Mouse (Mus musculus) frontal cortex, adult (tissue): ENCODE results near the gene Sgk2.

ENCODE experiments used
- ATAC-seq: cut with Nextera tagmentation; 2 replicates; pipeline ENCODE4 v1.9.2; 2017; ENCODE audit warnings: mild to moderate bottlenecking, moderate library complexity, mixed read lengths; ENCODE audit not compliant: low TSS enrichment

Gene Sgk2

DNA sequence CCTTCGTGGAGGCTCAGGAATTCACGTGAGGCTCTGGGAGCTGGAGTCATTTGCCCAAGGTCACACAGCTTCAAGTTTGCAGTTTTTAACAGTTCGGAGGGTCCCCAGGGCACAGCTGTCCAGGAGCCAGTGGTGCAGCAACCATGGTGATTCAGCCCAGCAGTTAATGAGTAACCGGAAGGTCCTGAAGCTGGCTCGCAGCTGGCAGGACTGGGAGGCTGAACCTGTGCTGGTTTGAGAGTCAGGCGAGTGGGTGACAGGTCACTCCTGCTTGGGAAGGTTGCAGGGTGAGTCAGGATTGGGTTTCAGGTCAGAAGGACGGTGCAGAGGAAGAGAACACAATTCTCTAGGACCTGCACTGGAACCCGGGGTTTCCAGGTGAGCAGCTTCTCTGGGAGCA lies at the start of gene Sgk2:
Gene Sgk2, plus strand, starts transcription at position 113 of the 400 bp plus-strand sequence.
- ATAC-seq = no peak

DNA sequence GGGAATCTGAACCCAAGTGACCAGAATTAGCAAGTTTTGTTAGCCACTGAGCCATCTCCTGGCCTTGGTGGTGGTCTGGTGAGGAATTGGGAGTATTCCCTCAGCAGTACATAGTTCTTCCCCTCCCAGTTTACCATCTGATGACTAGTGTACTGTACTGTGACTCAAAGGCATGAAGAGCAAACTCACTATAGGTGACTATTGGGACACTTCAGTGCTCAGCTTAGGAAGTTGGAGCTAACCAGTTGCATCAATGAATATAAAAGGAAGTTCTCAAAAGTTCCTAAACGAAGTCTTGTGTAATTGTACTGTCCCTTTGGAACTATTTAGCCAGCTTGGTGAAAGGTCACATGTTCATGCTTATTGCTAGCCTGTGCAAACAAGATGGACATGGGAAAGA lies 47.6 kb upstream of the Sgk2 start:
- ATAC-seq = no peak

DNA sequence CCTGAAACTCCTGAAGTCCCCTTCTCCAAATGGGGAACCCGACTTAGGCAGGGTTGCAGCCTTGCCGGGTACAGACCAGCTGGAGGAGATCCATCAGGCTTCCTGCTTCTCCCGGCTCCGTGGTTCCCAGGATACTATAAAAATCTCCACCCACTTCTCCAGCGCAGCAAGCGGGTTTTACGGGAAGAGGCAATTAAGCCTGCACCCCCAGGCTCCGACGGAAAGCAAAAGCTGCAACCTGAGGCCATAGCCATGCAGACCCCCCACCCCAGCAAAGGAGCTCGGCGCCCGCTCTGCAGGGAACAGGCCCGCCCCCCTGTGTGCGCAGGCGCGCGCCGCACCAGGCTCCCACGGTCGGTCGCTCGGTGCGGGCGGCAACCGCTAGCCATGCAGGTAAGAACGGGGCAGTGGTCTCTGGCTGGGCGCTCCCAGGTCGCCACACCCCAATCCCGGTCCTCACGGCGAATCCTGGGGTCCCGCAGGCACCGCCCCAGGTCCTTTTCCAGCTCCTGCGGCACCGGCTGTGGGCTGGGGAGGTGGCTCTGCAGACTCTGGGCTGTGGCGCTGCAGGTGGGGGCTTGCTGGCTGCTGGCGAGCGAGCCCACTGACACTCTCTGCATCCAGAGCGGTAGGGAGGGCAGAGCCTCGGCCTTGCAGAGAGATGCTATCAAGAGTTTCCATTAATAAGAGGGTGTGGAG lies 43.8 kb upstream of the Sgk2 start, which contains the start of gene L3mbtl1:
Gene L3mbtl1, plus strand, starts transcription at position 325 of the 699 bp plus-strand sequence.
- ATAC-seq = peak; percentile 78

DNA sequence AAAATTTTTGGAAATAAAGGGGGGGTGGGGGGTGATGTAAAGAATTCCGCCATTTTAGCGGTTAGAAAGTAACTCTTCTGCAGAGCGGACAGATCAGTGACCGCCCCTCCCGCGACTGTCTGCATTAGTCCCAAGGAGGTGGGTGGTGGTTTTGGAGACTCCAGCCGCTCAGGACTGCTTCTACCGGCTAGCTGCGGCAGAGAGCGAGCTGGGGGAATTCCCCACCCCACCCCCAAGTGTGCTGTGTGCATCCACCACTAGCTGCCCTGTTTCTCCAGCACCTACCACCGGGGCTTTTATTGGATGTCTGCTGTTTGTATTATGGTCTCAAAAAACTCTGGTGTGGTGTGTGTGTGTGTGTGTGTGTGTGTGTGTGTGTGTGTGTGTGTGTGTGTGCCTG lies 43.2 kb upstream of the Sgk2 start:
- ATAC-seq = no peak

DNA sequence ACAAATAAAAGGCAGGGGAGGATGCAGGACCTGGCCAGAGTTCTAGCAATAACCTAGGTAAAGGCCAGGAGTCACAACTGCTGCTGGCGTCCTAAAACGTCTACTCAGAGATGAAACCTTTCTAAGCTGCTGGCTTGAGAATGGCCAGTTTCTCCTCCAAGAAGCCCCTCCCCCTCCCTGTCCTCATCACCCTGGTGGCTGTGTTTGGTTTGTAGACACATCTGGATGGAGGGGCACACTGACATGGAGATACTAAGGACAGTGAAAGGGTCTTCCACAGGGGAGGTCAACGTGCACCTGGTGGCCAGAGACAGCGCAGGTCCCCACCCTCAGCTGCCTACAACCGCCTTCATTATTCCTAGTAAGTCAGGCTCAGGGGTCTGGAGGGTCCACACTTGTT lies 40.2 kb upstream of the Sgk2 start:
- no peak for ATAC-seq

DNA sequence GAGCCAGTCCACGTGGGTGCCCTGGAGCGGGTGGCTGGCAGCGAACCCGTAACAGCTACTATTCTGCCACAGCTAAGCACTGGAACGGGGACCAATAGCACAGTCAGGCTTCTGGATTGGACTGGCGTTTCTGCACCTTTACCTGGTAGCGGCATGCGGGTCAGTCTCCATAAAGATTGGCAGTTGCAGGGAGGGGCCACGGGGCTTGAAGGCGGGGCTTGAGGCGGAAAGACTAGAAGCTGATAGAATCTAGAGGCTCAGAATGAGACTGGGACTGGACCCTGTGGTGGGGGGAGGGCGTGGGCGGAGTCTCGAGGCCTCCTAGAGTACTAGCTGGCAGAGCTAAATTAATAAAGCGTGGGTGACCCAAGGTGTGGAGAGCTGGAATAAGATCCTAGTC lies 39.4 kb upstream of the Sgk2 start:
- peak; percentile 29; the same call in 1 of the 2 replicates for ATAC-seq

DNA sequence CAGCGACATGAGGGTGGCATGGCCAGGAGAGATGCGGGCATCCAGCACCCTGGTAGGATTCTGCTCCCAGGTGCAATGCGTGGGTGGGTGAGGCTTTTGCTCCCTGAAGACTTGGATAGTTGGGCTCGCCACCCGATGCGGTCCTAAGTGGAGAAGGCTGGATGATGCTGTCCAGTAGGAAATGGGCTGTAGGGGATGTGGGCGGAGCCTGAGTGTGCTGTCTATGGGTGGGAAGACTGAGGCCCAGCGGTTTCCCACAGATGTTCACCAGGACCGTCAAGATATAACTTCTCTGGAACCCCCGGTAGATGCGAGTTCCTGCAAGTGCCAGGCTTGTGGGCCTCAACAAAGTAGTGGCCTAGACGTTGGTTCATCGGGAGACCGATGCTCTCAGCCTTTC lies 38.9 kb upstream of the Sgk2 start:
- peak; percentile 20 for ATAC-seq

DNA sequence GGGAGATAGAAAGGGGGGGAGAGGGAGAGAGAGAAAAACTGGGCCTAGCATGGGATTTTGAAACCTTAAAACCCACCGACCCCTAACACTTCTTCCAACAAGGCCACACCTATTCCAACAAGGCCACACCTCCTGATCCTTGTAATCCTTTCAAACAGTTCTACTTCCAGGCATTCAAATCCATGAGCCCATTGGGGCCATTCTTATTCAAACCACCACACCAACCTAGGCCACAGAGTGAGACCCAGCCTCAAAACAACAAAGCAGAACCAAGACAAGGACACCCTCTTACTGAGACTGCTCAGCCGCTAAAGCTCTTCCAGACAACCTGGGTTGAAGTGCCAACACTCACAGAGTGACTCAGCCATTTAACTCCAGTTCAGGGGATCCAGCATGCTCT lies 36.4 kb upstream of the Sgk2 start:
- ATAC-seq = no peak

DNA sequence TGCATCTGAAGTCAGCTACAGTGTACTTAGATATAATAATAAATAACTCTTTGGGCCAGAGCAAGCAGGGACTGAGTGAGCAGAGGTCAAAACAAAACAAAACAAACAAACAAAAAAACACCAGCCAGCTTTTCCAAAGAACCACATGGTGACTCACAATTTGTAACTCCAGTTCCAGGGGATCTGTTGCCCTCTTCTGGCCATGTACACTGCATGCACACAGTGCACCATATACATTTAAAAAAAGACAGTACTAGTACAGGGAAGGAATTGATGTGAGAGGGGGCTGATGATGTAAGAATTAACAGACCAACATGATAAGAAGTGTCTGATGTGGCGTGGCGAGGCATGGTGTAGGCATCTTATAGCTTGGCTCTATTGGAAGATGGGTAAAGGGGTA lies 30.3 kb upstream of the Sgk2 start:
- ATAC-seq = no peak

DNA sequence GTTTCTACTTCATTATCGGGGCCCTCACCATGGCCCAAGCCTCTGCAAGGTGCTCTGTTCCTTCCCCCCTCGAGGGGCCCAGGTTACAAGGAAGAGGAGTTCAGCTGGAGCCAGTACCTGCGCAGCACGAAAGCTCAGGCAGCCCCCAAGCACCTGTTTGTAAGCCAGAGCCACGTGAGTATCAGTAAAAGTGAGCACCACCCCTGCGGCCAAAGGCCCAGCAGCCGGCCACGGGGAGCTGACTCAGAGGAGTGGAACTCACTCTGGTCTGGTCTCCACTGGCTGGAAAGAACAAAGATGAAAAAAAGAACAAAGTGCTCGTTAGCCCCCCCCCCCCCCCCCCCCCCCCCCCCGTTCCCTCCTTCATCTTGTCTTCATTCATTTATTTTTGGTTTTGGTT lies 25.8 kb upstream of the Sgk2 start:
- ATAC-seq = no peak

DNA sequence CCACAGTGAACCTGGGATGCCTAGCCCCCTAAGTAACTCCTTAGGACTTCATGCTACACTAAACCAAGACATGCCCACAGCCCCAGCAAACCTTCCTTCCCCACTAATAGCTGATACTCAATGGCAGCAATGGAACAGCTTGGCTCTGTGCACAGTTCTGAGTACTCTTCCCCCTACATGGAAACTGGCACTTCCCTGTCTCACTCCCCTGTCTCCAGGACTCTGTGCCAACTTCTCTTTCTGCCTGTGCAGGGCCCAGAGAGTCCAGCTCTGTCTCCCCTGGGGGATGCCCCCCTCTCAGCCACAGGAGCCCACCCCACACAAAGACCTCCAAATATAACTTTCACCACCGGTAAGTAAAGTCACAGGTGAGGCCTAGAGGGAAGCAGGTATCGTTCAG lies 20.4 kb upstream of the Sgk2 start:
- ATAC-seq = no peak

DNA sequence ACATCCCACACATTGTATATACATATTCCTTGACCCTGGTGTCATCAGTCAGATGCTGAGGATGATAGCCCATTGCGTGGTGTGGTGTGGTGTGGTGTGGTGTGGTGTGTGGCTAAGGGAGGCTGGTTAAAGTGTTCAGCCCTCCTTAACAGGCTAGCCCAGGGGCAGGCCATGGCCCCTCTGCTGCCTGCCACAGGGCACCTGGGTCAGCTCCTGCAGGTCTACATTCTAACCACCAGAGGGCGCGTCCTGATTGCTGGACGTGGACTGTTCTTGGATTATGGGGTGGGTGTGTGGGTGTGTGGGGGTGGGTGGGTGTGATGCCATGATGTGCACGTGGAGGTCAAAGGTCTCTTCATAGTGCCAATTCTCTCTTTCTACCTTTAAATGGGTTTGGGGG lies 18.8 kb upstream of the Sgk2 start:
- ATAC-seq = no peak

DNA sequence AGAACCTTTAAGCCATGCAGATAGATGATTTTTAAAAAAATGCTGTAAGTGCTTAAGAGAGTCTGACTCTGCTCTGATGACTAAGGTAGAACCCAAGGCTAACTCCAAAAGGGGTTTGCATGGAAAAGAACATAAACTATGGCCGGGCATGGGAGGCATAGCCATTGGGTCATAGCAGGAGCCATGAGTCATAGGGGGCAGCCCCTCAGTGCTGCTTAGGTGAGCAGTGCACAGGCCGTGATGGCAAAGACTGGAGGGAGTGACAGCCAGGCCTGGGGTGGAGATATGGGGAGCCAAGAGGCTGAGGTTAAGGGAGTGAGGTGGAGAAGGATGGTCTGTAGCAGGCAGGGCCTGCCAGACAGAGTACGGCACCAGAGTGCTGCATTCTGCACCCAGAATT lies 18.0 kb upstream of the Sgk2 start:
- no peak for ATAC-seq

DNA sequence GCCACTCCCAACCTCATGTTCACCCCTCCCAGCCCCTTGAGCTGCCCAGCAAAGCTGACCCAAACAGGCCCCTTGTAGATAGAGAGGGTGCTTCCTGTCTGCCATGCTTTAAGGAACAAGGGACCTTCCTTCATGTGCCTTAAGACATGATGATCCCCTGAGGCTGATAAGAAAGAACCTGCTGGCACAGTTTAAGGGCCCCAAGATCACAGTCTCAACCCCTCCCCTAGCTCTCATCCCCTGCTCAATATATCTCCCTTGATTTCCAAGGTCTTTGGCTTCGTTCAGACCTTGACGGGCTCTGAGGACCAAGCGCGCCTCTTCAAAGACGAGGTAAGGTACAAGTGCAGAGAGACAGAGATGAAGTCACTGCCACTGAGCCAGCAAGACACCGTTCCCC lies 16.2 kb upstream of the Sgk2 start:
- no peak for ATAC-seq

DNA sequence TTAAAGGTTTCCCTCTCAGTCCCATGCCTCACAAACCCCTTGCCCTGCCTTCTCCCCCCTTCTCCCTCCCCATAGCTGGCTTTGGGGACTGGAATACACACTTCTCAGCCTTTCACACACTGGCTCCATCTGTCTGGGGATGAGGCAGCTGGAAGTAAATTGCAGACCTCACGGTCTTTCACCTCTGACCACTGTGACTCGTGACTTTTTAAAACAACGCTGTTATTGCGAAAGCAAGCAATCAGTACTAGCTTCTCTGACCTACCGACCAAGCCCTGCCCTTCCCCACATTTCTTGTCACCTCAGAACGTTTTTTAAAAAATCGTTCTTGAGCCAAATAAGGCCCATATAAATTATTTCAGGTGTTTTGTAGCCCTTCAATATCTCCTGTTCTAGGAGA lies 14.4 kb upstream of the Sgk2 start:
- ATAC-seq = no peak

DNA sequence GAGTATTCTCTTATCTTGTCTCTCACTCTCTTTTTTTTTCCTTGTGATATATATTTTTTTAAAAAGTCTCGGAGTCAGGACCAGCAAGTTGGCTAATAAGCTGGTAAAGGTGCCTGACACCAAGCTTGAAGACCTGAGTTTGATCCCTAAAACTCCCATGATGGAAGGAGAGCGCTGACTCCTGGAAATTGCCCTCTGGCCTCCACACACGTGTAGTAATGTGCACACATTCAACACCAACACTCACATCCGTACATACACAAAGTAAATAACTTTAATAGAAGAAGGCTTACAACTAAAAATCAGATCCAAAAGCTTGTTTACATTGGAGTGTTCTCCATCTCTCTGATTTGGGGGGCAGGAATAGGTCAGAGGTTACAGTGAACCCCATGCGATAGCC lies 13.9 kb upstream of the Sgk2 start:
- no peak for ATAC-seq

DNA sequence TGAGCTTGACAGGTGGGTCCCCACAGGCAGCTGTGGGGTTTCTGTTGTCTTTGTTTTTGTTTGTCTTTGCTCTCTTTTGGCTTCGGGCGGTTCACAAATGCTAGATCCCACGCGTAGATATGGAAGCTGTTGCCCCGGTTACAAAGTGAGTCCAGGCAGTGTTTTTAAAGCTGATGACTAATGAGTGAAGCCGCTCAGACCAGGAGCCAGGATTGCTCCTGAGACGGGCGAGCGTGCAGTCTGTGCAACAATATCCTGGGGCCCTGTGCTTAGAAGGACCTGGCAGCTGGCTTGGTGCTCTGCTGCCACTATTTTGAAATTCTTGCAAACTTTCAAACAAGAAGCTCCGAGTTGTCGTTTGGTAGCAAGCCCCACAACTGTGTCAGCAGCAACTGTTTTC lies 13.5 kb upstream of the Sgk2 start:
- peak; percentile 2; the same call in 1 of the 2 replicates for ATAC-seq

DNA sequence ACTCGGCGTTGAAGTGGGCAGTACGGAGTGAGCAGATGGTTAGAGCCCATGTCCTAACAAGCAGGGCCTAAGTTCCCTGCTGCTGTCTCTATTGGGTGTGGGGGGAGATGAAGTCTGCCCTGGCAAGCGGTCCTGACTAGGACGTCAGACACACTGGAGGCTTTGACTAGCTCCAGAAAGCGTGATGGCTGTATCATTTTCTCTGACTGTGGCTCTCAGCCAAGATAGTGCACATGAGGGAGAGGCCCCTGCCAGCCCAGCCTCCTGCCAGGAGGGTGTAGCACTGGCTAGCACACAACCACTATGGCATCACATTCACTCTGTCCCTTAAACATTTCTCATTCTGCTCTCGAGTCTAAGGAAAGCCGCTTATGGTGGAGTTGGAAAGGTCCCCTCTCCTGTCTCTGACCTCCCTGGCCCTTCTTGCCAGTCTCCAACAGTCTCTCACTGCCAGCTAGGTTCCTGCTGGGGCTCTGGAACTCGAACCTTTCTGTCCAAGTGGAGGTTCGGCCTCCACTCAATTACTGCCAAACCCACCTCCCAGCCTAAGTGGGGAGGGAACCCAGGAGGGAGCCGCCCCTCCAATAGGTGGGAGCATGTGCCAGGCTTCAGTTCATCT lies 11.9 kb upstream of the Sgk2 start:
- peak; percentile 64 for ATAC-seq

DNA sequence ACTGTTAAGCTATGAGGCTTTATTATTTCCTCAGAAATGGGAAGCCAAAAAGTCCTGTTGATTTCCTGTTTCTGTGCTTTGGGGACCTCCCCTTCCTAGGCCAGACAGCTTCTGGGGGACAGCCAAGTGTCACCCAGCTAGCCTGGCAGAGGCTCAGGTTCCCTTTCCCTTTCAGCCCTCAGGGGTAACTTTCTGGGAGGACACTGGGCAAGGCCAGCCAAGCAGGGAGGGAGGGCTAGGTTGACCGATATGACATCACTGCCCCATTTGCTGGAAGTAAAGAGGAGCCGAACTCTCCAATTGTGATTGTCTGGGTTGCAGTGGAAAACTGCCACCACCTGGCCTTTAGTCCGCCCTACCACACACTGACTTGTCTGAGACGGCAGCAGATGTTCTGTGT lies 11.1 kb upstream of the Sgk2 start:
- no peak for ATAC-seq

DNA sequence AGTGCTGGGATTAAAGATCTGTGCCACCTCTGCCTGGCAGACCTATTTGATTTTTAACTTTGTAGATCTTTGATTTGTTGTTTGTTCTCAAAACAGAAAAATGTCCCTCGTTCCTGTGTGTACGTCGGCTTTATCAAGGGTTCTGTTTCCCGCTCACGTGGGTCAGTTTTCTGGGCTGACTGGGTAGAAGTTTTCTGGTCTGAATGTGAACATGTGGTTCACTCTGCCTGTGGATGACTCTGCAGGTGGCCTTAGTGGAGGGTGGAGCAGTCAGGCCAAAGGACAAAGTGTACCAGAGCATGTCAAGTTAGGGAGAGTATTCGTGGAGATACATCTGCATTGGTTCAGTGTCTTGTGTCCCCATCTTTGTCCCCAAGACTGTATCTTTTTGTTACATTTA lies 2.7 kb upstream of the Sgk2 start:
- ATAC-seq = no peak

DNA sequence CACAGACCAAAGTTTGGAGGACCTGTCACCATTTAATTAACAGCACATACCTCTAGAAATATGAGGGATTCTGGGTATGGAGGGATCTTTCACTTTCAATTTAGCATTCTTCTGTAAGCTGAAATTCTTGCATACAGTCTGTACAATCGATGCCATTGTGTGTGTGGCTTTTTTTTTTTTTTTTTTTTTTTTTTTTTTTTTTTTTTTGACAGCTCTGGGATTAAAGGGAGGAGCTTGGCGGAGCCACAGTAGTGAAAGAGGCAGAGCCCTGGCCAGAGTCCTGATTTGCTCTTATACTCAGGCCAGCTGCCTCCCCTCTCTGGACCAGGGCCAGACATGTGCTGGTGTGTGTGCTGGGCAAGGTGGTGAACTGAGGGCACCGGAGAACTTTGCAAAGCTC lies 1.2 kb upstream of the Sgk2 start:
- ATAC-seq = no peak

DNA sequence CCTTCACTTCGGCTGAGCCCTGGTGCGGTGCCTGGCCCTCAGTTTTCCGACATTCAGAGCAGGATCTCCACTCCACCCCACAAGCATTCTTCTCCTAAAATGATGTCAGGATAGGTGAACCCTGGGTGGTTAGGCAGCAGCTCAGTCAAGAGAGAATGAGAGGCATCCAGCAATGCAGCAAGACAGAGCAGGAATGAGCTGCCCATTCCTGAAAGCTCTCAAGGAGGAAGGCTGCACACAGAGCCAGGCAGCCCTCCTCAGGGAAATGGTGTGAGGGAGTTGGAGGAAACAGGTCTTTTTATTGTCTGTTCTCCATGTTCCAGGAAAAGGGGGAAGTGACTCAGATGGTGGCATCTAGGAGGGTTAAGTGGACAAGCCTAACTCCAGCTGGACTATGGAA lies 366 bp upstream of the Sgk2 start:
- no peak for ATAC-seq

DNA sequence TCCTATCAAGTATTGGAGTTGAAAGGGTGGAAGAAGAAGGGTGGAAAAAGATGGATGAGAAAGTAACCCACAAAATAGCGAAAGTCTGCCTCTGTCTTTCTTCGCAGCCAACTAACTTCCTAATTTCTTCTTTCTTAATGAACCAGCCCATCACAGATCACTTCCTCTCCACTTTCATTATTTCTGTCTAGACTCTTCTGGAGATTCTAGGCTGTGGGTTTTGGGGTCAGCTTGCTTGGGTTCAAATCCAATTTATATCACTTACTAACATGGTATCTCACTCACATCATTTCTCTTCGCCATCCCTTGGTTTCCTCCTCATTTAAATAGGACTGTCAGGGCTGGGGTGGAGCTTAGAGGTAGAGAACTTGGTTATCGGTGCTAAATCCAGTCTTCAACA lies 1.1 kb downstream of the Sgk2 start:
- no peak for ATAC-seq
